Mouse (Mus musculus) urinary bladder, postnatal 10 days (tissue): ENCODE data around the gene Vps26c.
"Not testable (repeated sequence)": the region's sequence is repeated elsewhere in the genome, so short reads cannot be mapped to it uniquely, and the experiment has no call there.

ENCODE experiments used
- DNase-seq: peaks from one replicate; pipeline ENCODE4 v3.0.0; 2022; ENCODE audit warnings: low spot score

The Vps26c gene

GRCm38 (mm10) chr16:94545781-94546562 lies 19.3 kb upstream of the Vps26c start:
- no peak for DNase-seq

DNA sequence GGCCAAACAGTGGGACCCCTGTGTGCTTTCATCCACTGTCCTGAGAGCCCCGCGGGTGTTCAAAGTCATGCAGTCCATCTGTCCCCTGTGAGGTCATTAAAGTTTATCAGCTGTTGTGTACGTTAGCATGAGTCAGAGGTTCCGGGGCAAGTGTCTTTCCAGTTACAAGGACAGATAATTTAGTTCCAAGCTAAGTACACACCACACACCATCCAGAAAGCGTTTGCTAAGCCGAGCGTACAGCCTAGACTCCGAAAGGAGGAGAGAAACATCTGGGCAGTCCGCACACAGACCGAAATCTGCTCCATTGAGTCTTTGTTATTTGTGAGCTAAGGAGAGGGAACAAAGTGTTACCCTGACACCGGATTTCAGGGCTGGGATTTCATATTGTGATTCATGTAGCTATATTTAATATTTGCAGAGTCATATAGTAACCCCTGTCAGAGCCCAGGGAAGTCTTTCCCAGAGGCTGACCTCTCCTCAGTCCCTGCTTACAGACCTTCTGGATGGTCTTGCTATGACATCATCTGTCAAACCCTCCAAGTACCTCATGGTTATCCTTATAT lies 18.0 kb upstream of the Vps26c start:
- no peak for DNase-seq

- DNase-seq, result no peak
Measured at GRCm38 (mm10) chr16:94542898-94543297, 16.3 kb upstream of the Vps26c start.

DNA sequence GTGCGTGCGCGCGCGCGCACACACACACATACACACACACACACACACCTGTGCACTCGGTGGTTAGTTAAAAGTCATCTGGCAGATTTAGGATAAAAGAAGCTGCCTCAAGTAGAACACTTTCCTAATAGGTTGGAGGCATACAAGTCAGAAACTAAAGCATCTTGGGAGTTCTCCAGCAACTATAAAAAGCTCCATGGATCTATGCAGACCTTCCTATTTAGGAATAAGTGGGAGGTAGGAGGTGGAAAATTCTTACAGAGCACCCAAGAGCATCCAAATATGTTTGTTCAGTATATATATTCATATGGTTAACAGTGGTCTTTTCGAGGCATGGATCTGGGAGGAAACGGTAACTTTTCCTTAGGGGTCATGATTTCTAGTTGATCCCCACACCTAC lies 13.5 kb upstream of the Vps26c start:
- no peak for DNase-seq

DNA sequence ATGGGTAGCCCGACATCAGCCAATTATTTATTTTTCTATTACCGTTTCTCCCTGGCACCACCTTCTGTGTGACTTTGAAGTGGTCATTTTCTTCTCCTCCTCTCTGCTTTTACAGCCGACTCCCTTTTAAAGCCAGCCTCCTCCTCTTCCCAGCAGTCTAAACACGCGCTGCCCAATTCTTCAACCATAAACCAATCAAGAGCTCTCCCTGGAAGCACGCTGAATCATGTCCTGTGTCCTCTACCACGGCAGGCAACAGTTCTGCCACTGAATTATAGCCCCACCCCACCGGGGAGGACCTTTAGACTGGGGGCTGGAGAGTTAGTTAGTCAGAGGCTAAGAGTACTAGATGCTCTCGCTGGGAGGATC lies 10.5 kb upstream of the Vps26c start:
- no peak for DNase-seq

DNA sequence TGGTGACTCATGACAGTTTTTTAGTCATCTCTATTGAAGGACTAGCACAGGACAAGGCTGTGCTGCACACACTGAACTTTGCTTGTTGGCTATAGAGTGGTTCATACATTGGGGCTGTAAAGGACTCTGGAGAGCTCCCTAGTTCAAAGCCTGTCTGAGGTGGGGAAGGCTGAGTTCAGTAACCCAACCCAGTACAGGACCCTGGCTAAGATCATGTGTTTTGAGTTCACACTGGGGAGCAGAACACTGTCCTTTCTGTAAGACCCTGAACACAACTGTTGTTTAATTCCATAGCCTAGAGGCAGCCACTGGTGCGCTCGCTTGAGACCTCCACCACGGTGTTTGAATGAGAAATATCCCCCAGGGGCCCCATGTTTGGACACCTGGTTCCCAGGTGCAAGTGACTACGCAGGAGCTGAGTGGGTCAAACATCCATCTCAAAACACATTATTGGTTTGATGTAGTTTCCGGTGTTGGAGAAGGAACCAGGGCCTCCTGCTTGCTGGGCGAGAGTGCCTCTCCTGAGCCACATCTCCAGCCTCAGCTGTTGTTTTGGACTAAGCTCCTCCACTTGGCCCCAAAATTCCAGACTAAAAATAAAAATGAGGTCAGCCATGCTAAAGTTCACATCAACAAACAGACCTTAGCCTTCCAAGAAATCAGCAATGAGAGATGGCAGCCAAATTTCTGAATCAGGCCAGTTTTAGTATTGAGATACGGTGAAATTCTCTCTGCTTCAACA lies 10.0 kb upstream of the Vps26c start:
- no peak for DNase-seq

GRCm38 (mm10) chr16:94535716-94536115 lies 9.1 kb upstream of the Vps26c start:
- no peak for DNase-seq

- no peak for DNase-seq
Measured at GRCm38 (mm10) chr16:94533679-94534078, 7.0 kb upstream of the Vps26c start.

GRCm38 (mm10) chr16:94531268-94531667 lies 4.6 kb upstream of the Vps26c start:
- no peak for DNase-seq

DNA sequence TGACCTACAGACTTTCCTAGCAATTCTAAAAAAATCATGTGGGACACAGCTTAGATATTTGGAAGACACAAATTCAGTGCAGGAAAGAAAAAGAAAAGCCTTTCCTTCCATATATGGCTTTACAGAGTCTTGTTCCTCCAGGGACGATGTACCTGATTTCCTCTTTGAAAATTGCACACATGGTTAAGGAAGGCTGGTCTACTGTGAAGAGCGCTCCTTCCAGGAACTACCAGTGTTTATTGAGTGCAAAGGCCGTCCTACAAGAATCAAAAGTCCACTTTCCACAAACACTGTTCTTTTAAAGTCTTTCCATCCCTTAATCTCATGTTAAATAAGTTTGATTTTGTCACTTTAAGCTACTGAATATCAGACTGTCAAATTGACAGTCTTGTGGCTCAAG lies 916 bp upstream of the Vps26c start:
- DNase-seq, result no peak

- DNase-seq, result no peak
Measured at GRCm38 (mm10) chr16:94527152-94527534, 513 bp upstream of the Vps26c start.

GRCm38 (mm10) chr16:94525955-94526343 lies 681 bp downstream of the Vps26c start:
- no peak for DNase-seq

DNA sequence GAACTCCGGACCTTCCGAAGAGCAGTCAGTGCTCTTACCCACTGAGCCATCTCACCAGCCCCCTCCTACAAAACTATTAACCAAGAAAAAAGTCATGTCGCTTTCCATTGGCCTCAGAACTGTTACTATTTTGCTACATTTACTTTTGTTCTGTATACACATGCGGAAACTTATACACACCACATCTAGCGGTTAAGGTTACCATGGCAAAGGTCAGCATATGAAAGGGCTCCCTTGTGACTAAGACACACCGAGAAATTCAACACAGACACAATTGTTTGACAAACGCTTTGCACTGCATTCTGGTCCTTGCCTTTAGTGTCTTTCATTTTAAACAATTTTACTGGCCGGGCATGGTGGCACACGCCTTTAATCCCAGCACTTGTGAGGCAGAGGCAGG lies 1.9 kb downstream of the Vps26c start:
- DNase-seq, result no peak

- DNase-seq, result no peak
Measured at GRCm38 (mm10) chr16:94523594-94524377, 2.8 kb downstream of the Vps26c start.

DNA sequence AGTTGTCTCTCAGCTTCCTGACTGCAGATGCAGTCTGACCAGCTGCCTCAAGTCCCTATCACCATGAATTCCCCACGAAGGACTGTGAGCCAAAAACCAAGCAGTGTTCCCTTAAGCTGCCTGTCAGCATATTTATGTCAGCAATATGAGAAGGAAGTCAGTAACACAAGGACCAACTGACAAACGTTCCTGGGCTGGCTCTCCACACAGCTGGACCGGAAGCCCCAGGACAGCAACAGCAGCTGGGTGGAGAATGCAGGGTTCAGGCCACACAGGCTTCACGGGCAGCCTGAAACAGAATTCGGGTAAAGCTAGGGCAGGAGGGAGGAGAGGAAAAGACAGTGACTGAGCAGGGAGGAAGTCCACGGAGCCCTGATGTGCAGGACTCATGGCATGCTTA lies 7.6 kb downstream of the Vps26c start:
- DNase-seq, result no peak

DNA sequence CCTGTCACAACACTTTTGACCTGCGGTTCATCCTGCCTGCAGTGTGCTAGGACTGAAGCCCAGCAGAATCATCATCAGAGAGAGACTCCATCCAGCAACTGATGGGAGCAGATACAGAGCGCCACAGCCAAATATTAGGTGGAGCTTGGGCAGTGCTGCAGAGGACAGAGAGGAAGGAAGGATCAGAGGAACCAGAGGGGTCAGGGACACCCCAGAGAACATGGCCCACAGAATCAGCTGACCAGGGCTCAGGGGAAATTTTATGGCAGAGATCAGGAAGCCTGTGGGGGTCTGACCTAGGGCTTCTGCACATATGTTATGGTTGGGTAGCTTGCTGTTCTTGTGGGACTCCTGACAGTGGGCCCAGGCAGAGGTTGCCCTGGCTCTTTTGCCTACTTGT lies 9.0 kb downstream of the Vps26c start:
- DNase-seq, result no peak

- DNase-seq, result no peak
Measured at GRCm38 (mm10) chr16:94509983-94510382, 16.6 kb downstream of the Vps26c start.

GRCm38 (mm10) chr16:94508769-94509168 lies 17.9 kb downstream of the Vps26c start:
- DNase-seq, result no peak

DNA sequence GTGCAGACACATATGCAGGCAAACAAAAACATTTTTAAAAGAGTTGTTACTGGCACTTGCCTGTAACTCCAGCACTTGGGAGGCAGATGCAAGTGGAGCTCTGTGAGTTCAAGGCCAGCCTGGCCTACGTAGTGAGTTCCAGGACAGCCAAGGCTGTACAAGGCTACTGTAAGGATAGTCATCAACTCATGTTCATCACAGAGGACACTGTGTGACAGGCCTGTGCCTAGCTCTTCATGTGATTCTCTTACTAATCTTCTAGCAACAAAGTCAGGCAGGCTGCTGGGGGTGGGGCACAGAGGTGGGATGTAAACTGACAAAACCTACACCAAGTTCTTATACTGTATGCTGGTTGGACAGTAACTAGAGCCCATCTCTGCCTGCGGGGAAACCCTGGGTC lies 19.6 kb downstream of the Vps26c start:
- no peak for DNase-seq

- DNase-seq, result no peak
Measured at GRCm38 (mm10) chr16:94504192-94504591, 22.4 kb downstream of the Vps26c start.

- DNase-seq, result no peak
Measured at GRCm38 (mm10) chr16:94497911-94498310, 28.7 kb downstream of the Vps26c start.

- not testable (repeated sequence) for DNase-seq
Measured at GRCm38 (mm10) chr16:94497176-94497575, 29.5 kb downstream of the Vps26c start.

- no peak for DNase-seq
Measured at GRCm38 (mm10) chr16:94489326-94489725, 37.3 kb downstream of the Vps26c start.
